Mouse (Mus musculus) heart, adult 8-10 months (tissue): Measurements from ENCODE around the gene Hsd17b14. TPM values are rescaled to one million over a fixed set of nuclear protein-coding genes. Genes with fewer than 3 reads are reported as not detected.

ENCODE experiments used
- DNase-seq: peaks from one replicate; pipeline ENCODE4 v3.0.0; 2022; ENCODE audit warnings: low spot score
- total RNA-seq, 4 experiments: library from RNA; stranded (reverse); gene quantifications; 2 replicates each; pipeline ENCODE4 v1.2.4; 2022

The Hsd17b14 gene
- total RNA-seq, 4 experiments from 2014 or later, result 0.40 to 2.0 (median 1.1) TPM

- DNase-seq, result no peak
Observed at GRCm38 (mm10) chr7:45529461-45529860, 25.2 kb upstream of the Hsd17b14 start.

DNA sequence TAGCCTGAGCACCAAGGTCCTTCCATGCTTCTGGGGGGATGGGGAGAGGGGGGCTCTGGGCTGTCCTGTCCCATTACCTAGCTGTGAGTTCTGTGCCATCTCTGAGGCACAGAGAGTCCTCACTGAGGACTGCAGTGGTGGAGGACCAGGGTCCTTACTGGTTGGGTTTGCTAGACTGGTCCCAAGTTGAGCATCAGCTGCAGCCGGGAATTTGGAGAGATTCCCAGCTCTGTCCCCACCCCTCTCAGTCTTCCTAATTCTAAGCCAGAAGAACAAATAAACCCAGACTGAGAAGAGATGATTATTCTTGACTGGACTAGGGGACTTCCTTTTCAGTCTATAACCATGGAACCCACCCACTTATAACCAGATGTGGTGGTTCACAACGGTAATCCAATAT lies 24.1 kb upstream of the Hsd17b14 start:
- no peak for DNase-seq

DNA sequence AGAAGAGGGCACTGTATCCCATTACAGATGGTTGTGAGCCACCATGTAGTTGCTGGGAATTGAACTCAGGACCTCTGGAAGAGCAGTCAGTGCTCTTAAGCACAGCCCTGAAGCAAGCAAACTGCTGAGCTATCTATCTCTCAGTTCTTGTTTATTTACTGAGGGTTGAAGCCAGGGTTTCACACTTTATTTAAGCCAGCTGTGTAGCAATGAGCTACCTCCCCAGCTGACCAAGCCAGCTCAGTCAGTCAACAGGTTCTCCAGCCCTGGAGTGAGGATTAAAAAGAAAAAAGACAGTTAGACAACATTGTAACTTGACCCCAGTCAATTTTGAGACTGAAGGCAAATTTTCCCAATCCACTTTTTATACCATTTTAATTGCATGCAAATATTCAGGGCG lies 19.0 kb upstream of the Hsd17b14 start:
- DNase-seq, result no peak

DNA sequence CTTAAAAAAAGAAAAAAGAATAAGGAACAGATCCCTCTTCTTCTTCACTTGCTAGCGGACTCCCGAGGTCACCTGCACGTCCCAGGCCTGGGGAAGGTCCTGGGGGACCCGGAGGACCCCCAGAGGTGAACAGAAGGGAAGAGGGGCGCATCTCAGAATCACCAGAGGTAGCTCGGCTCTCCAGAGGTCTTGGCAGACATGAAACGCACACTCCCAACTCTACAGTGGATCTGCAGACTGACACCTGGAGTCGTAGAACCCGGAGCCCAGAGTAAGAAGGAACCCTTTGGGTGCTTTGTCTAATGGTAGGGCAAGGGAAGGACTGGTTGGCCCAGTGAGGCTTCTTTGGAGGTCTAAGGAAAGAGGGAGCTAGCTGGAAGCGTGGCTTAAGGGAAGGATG lies 17.1 kb upstream of the Hsd17b14 start:
- DNase-seq, result no peak

DNA sequence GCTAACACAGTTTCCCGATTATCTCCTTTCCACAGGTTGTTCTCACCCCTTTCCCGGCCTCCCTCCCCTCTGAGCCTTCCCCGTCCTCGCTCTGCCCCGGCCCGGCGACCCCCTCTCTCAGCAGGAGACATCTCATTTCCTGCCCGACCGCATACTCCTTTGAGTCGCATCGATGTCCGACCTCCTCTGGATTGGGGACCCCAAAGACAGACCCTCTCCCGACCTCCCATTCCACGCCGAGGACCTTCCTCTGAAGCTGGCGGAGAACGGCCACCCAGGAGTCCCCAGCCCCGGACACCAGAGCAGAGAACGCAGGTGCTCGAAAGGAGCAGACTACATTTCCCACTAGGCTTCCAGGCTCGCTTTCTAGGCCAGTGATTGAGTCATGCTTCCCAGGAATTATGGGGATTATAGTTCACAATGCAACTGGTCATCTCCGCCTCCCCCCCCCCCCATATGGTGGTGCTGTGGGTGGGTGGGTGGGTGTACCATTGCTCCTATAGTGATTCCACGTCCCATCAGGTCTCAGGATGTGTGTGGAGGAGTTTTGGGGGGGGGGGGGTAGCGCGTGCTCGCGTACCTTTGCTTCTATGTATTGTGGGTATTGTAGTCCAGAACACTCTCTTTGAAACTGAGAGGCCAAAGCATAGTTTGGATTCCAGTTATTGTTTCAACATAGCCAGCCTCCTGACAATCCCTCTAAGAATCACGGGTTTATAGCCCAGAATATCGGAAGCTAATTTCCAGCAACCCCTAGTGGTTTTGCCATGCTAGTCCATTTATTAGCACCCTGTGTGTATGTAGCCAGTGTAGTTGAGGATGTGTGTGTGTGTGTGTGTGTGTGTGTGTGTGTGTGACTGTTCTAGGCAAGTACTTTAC lies 16.3 kb upstream of the Hsd17b14 start:
- DNase-seq, result peak; percentile 53

- DNase-seq, result no peak
Observed at GRCm38 (mm10) chr7:45539095-45539494, 15.6 kb upstream of the Hsd17b14 start.

GRCm38 (mm10) chr7:45540213-45540612 lies 14.5 kb upstream of the Hsd17b14 start:
- no peak for DNase-seq

- DNase-seq, result no peak
Observed at GRCm38 (mm10) chr7:45544525-45544924, 10.2 kb upstream of the Hsd17b14 start.

- no peak for DNase-seq
Observed at GRCm38 (mm10) chr7:45549641-45550436, 4.9 kb upstream of the Hsd17b14 start.

DNA sequence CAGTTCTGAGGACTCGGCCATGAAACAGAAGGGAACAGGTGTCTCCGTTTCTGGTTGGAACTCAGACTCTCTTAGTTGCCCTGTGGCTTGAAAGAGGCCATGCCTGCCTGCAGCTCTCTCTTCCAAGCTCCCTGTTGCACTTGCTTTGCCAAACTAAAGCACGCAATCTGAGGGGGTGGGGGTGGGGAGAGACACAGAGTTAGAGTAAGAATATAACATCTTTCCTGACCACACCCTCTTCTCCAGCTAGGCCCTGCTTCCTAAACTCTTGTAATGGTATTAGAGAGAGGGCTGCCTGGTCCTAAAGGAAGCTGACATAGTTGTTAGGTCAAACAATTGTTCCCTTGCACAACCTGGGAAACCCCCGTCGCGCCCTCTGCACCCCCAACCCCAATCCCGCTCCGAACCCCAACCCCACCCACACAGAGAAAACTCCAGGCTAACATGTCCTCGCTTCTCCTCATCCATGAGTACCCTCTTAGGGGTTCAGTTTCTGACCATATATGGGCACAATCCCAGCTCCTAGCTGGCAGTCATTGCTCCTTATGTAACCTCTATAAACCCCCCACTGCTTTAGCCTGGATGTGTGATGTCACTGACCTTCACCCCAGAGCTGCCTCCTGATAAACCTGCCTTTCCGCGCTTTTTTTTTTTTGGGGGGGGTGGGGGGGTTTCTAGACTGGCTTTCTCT lies 3.7 kb upstream of the Hsd17b14 start:
- DNase-seq, result no peak

DNA sequence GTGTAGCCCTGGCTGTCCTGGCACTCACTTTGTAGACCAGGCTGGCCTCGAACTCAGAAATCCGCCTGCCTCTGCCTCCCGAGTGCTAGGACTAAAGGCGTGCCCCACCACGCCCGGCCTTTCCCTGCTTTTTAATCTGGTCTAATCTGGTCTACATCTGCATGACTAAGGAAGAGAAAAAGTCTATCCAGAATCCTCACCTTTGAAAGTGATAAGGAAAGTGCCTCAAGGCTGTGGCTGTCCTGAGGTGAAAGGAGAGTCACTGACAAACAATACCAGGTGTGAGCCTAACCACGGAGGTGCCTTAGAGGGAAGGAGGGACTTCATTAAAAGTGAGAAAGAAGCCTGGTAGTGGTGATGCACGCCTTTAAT lies 3.2 kb upstream of the Hsd17b14 start:
- DNase-seq, result no peak

GRCm38 (mm10) chr7:45553519-45553918 lies 1.2 kb upstream of the Hsd17b14 start:
- DNase-seq, result no peak

DNA sequence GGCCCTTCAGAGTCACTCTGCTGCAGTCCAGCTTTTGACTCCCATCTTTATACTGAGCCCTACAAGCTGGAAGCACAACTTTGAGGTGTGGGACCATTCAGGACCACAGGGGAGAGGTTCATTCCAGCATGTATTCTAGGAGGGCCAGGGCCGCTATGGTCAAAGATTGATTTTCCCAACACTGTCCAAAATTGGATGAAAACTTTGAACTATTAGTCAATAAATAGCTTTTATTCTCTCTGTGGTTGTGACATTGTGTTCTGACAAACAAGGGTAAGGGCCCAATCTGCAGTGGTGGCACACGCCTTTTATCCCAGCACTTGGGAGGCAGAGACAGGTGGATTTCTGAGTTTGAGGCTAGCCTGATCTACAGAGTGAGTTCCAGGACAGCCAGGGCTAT lies 703 bp upstream of the Hsd17b14 start:
- no peak for DNase-seq

- peak; percentile 69 for DNase-seq
Observed at GRCm38 (mm10) chr7:45555787-45556186, 1.1 kb downstream of the Hsd17b14 start.

- no peak for DNase-seq
Observed at GRCm38 (mm10) chr7:45558907-45559306, 4.2 kb downstream of the Hsd17b14 start.

DNA sequence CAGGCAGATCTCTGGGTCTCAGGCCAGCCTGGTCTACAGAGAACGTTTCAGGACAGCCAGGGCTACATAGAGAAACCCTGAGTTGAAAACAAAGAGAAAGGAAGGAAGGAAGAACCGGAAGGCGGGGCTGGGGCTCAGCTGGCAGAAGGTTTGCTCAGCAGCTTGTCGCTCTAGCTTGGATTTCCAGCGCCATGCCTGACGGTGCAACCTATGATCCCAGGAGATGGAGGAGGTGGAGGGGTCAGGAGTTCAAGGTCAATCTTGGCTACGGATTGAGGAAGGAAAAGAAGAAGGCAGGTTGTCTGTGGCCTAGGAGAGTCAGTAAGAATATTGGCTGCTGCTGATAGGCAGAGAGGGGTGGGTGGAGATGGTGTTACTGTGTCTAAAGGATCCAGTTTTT lies 5.5 kb downstream of the Hsd17b14 start:
- DNase-seq, result no peak

- peak; percentile 80 for DNase-seq
Observed at GRCm38 (mm10) chr7:45560843-45561623, 6.3 kb downstream of the Hsd17b14 start.

DNA sequence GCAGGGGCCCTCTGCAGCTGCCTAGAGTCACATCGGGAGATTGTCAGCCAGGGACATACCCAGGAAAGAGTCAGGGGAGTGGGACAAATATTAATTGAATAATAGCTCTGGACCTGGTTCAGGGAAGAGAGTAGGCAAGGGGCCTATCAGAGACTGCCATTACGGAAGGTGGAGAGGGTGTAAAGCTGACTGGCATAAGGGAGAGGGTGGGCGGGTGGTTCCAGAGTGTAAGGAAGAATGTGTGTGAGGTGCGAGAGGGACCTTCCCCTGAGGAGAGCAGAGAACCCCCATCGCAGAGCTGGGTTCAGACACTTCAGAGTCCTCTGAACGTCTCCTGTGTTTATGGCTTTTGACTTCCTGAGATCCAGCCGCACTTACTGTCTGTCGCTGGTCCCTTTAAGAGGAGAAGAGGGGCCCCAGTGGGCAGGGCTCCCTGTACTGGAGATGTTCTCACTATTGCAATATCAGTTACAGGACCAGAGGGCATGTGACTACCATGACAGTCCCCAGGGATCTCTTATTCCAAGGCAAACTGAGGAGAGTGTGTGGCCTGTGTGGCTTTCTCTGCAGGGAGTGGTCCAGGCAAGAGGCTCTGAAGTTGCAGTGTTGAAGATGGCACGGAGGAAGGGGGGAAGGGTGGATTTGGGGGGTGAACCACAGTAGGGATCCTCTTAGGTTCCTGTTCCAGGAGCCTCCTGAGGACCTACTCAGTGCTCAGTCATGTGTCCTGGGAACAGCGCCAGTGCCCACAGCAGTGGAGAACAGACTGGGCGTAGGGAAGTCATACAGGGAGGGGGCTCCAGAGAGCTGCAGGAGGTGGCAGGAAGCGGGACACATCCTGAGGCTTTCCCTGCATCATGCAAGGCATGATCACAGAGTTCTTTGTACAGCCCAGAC lies 7.2 kb downstream of the Hsd17b14 start:
- DNase-seq, result no peak

GRCm38 (mm10) chr7:45564811-45565210 lies 10.1 kb downstream of the Hsd17b14 start:
- no peak for DNase-seq

GRCm38 (mm10) chr7:45565446-45565845 lies 10.8 kb downstream of the Hsd17b14 start:
- no peak for DNase-seq
